Mouse (Mus musculus) ES-Bruce4 (cell line): ENCODE measurements around the gene 6820408C15Rik. TPM values are rescaled to one million over a fixed set of nuclear protein-coding genes. Genes with fewer than 3 reads are reported as not detected.

ENCODE experiments used
- H3K27ac ChIP-seq: 2 replicates; pipeline ENCODE4 v1.5.1; 2012; ENCODE audit warnings: low read length, inconsistent platforms; ENCODE audit not compliant: insufficient read depth
- H3K27me3 ChIP-seq: 2 replicates; pipeline ENCODE4 v1.6.1; 2012; ENCODE audit warnings: mild to moderate bottlenecking, low read length, inconsistent platforms; ENCODE audit not compliant: control insufficient read depth, poor library complexity, insufficient read depth, severe bottlenecking
- H3K36me3 ChIP-seq: 2 replicates; pipeline ENCODE4 v1.6.1; 2012; ENCODE audit warnings: inconsistent platforms, mild to moderate bottlenecking, low read length, moderate library complexity; ENCODE audit not compliant: control insufficient read depth, poor library complexity, insufficient read depth, severe bottlenecking
- H3K4me1 ChIP-seq: one replicate; pipeline ENCODE4 v1.8.1; 2011; ENCODE audit warnings: low read length; ENCODE audit not compliant: control insufficient read depth, insufficient read depth
- H3K4me3 ChIP-seq: 2 replicates; pipeline ENCODE4 v1.5.1; 2011; ENCODE audit warnings: low read depth, mild to moderate bottlenecking, low read length
- H3K9ac ChIP-seq: 2 replicates; pipeline ENCODE4 v1.6.1; 2012; ENCODE audit warnings: low read depth, mild to moderate bottlenecking, inconsistent platforms; ENCODE audit not compliant: poor library complexity, severe bottlenecking
- H3K9me3 ChIP-seq: replicated peaks from 2 replicates; pipeline ENCODE4 v1.6.1; 2012; ENCODE audit warnings: mild to moderate bottlenecking, low read length, inconsistent platforms; ENCODE audit not compliant: control insufficient read depth, poor library complexity, insufficient read depth, severe bottlenecking
- CTCF ChIP-seq: IDR thresholded peaks from one replicate; pipeline ENCODE4 v1.8.1; 2011; ENCODE audit warnings: low read depth, low read length
- EP300 ChIP-seq: IDR thresholded peaks from 2 replicates; pipeline ENCODE4 v1.6.1; 2011; ENCODE audit warnings: low read depth, low read length; ENCODE audit not compliant: insufficient read depth
- POLR2A ChIP-seq: IDR thresholded peaks from one replicate; pipeline ENCODE4 v1.8.1; 2011; ENCODE audit warnings: low read length; ENCODE audit not compliant: insufficient read depth
- polyA plus RNA-seq: library from polyadenylated mRNA; stranded (reverse); fragments of >200 nt; gene quantifications from 2 replicates; pipeline ENCODE4 v1.2.4, GENCODE M21; 2011; ENCODE audit warnings: low read depth; ENCODE audit not compliant: missing spikeins, insufficient read depth, insufficient read length

Gene 6820408C15Rik
- polyA plus RNA-seq, 1 experiment = not detected

DNA sequence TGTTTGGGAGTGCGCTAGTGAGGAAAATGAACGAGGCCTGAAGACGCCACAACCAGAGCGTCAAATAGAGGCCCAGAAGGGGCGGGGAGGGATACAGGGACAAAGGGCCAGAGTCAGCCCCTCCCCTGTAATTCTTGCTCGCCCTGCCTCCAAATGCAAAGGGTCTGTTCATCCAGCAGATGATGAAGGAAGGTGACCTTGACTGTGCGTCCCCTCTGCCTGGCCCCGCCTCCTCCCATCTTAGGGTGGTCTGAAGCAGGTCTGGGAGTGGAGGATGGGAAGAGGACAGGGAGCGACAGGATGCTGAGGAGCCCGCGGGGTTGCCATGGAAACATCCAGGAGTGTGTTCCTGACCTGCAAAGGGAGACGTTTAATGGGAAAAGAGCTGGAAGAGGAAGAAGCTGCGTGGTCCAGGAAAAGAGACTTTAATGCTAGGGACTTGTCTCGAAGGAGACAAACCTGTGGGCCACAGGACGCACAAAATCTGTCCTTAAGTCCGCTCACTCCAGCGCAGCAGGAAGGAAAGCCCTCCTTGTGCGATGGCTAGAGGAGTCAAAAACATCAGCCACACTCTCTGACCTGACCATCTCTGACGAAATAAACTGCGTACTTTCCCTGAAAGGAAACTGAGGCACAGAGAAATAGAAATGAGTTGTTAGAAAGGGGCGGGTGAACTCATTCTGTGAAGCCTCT, 39.6 kb upstream of the 6820408C15Rik start:
- Histone ChIP-seq H3K27me3 (no peaks in the 10 kb centered on the region), H3K9me3 (no peaks in the 10 kb centered on the region), H3K9ac (no peak overlapping the region), H3K4me1 (peaks cover 3% of the 10 kb centered on the region), H3K27ac (no peak overlapping the region), H3K4me3 (peak overlapping the region; percentile 12; the same call in 1 of the 2 replicates), H3K36me3 (no peaks in the 10 kb centered on the region)
- TF ChIP-seq EP300 (peak; percentile 74; the same call in 1 of the 2 replicates), POLR2A (no peak), CTCF (no peak)

DNA sequence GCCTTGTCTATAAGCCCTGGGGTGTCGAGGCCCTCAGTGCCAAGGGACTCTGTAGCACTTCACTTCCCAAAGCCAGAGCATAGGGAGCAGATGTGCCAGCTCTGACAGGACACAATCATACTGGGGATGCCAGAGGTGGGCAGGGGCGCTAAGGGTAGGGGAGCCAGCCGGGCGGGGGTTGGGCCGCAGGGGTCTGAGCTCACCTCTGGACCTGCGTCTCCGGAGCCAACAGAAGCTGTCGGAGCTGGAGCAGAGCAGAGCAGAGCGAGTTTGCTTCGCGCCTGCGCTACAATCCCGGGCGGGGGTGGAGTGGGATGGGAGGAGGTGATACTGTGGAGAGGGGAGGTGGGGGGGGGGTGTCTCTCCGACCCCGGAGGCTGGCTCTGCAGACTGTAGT, 39.0 kb upstream of the 6820408C15Rik start, which contains the start of gene Nrsn2:
Gene Nrsn2 (minus strand): TSS at position 294 of the 397 bp plus-strand sequence.
- Histone ChIP-seq H3K27ac (no peak within 1 kb of the TSS), H3K4me3 (peak within 1 kb of the TSS; percentile 12; the same call in 1 of the 2 replicates), H3K36me3 (no peaks in the 10 kb centered on the region), H3K4me1 (peaks cover 3% of the 10 kb centered on the region), H3K9me3 (no peaks in the 10 kb centered on the region), H3K27me3 (no peaks in the 10 kb centered on the region), H3K9ac (no peak within 1 kb of the TSS)
- TF ChIP-seq EP300 (no peak), POLR2A (no peak), CTCF (no peak)

GRCm38 (mm10) chr2:152384191-152384590, 31.2 kb upstream of the 6820408C15Rik start:
- TF ChIP-seq CTCF = no peak
- TF ChIP-seq EP300 = no peak
- no peak for TF ChIP-seq POLR2A
- Histone ChIP-seq H3K4me3 (no peak overlapping the region), H3K36me3 (no peaks in the 10 kb centered on the region), H3K4me1 (no peaks in the 10 kb centered on the region), H3K9ac (no peak overlapping the region), H3K9me3 (no peaks in the 10 kb centered on the region), H3K27ac (no peak overlapping the region), H3K27me3 (no peaks in the 10 kb centered on the region)

DNA sequence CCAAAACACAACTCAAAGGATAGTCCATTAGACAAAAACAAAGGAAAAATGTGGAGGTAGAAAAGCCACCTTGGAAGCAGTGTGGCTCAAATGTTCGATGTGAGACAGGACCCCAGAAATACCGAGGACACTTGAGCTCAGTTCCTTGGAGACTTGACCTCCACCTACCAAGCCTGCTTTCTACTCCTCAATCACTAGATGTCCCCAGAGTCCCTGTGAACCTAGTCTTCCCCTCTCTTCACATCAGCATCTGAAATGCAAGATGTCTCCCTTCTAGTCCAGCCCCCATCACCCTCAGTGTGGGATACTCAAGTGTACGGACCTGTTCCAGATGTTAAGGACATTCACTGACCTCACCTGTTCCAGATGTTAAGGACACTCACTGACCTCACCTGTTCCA, 22.6 kb upstream of the 6820408C15Rik start:
- TF ChIP-seq CTCF (peak; percentile 38), EP300 (no peak)
- Histone ChIP-seq H3K4me3 (no peak overlapping the region), H3K9me3 (no peaks in the 10 kb centered on the region), H3K9ac (no peak overlapping the region), H3K27ac (no peak overlapping the region), H3K36me3 (no peaks in the 10 kb centered on the region), H3K27me3 (no peaks in the 10 kb centered on the region), H3K4me1 (peaks cover 9% of the 10 kb centered on the region)

- no peaks in the 10 kb centered on the region for H3K9me3 ChIP-seq
- peaks cover 9% of the 10 kb centered on the region for H3K4me1 ChIP-seq
- no peak overlapping the region for H3K4me3 ChIP-seq
- no peaks in the 10 kb centered on the region for H3K27me3 ChIP-seq
- peak overlapping the region; percentile 47 for H3K27ac ChIP-seq
- H3K9ac ChIP-seq = no peak overlapping the region
- no peak for TF ChIP-seq POLR2A
- no peak for TF ChIP-seq CTCF
- TF ChIP-seq EP300 = no peak
- no peaks in the 10 kb centered on the region for H3K36me3 ChIP-seq
Measured at GRCm38 (mm10) chr2:152393225-152394017, 22.0 kb upstream of the 6820408C15Rik start.
